In the genomic region with DNA sequence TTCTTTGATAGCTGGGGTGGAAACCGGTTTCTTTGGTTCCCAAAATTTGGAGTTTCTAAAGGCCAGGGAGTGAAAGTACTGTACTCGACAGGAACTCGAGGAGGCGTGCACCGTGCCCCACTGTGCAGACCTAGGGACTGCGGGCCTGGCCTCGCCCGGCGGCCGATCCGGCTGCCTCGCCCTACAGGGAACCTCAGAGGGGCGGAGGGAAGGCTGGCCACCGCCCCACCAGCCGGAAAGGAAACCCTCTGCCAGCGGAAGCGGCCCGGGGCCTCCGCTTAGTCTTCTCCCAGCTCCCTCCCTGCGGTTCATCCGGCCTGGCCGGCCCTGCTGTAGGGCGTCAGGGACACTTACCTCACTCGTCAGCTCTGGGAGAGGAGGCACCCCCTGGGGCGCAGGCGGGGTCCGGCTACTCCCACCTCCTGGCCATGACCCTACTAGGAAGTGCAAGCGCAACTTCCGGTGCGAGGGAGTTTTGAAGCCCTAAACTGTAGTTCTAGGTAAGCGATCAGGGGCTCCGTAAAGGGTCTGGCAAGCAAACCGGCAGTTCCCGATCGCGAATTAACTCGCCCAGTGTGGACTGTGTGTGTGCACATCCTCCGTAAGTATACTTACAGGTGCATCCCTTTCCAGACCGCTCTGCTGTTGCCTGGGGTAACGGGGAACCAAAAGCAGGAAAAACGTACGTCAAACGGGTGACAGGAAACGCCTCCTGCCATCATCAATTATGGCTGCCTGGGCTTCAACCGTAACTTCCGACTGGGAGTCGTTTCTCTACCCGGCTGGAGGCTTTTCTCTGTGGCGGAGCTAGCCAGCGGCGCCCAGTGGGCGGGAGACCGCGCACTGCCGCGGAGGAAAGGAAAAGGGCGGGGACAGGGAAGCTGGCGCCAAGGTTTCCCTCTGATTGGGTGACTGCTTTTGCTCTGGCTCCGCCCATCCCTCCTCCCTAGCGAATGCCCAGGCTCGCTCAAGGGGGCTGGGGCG, we compare ENCODE assay signal across 7 mouse cellular contexts. TPM values are rescaled to one million over a fixed set of nuclear protein-coding genes. Genes with fewer than 3 reads are reported as not detected.
DNase-seq lines count a peak whose midpoint lies in the region; ATAC-seq lines count a peak whose summit lies in the region.

A gene (plus strand): TSS at position 505 of the 984 bp plus-strand sequence.
A gene (minus strand): TSS at position 826 of the 984 bp plus-strand sequence.

- peak; percentile 94 for ATAC-seq in intestine, embryonic 16.5 days
- ATAC-seq in midbrain, embryonic 11.5 days (ENCODE audit: low FRiP score): peak; percentile 95

- H3K4me3 ChIP-seq in intestine, embryonic 16.5 days (ENCODE audit: low read length): peak within 1 kb of the TSS; percentile 86
- H3K4me3 ChIP-seq in midbrain, embryonic 11.5 days (ENCODE audit: low read depth, low read length): peak within 1 kb of the TSS; percentile 96

- H3K9me3 ChIP-seq in intestine, embryonic 16.5 days (ENCODE audit: control insufficient read depth, low read length): no peaks in the 10 kb centered on the region
- no peaks in the 10 kb centered on the region for H3K9me3 ChIP-seq in midbrain, embryonic 11.5 days (ENCODE audit: control insufficient read depth, low read length)

- DNase-seq in adrenal gland, adult 8-10 months: peak; percentile 99
- DNase-seq in embryo, embryonic 9.5 days (ENCODE audit: extremely low spot score): peak; percentile 98
- DNase-seq in gastrocnemius, postnatal 4 days (ENCODE audit: low spot score in 2 of 2): peak; percentile 93 to 99
- peak; percentile 98 to 99 for DNase-seq in left cerebral cortex, postnatal 36 days (ENCODE audit: low spot score in 2 of 2)
- peak; percentile 99 for DNase-seq in midbrain, embryonic 11.5 days (ENCODE audit: low spot score, missing footprints)
- DNase-seq in skeletal muscle tissue, adult 2 months (ENCODE audit: low read depth, low spot score): peak; percentile 99

- peak within 1 kb of the TSS; percentile 75 for H3K4me2 ChIP-seq in intestine, embryonic 16.5 days (ENCODE audit: low read depth, low read length)
- H3K4me2 ChIP-seq in midbrain, embryonic 11.5 days: peak within 1 kb of the TSS; percentile 60

- peaks cover 7% of the 10 kb centered on the region; the same call in 1 of the 2 replicates for H3K4me1 ChIP-seq in intestine, embryonic 16.5 days (ENCODE audit: control insufficient read depth, insufficient read depth, low read length)
- peaks cover 13% of the 10 kb centered on the region for H3K4me1 ChIP-seq in midbrain, embryonic 11.5 days (ENCODE audit: control insufficient read depth, insufficient read depth, low read length)

- intact Hi-C loops in left cerebral cortex, postnatal 36 days (cut with DNase I): loop anchor here (5.0 to 10.0 kb wide), 2 partner anchors 1118 to 1271 kb away; no protein-coding TSS in a partner anchor

- under 1% methylated on average over 62 of the region's 62 CpGs for WGBS in intestine, embryonic 16.5 days
- under 1% methylated on average over 61 of the region's 62 CpGs for WGBS in midbrain, embryonic 11.5 days

- H3K27ac ChIP-seq in intestine, embryonic 16.5 days (ENCODE audit: low read length): peak within 1 kb of the TSS; percentile 100
- peak within 1 kb of the TSS; percentile 93 for H3K27ac ChIP-seq in midbrain, embryonic 11.5 days (ENCODE audit: low read depth, low read length)

- H3K27me3 ChIP-seq in intestine, embryonic 16.5 days (replicated peaks; ENCODE audit: control insufficient read depth, insufficient read depth, low read length): no peaks in the 10 kb centered on the region
- no peaks in the 10 kb centered on the region for H3K27me3 ChIP-seq in midbrain, embryonic 11.5 days (ENCODE audit: control insufficient read depth, insufficient read depth, low read length)

- peak within 1 kb of the TSS; percentile 94 for H3K9ac ChIP-seq in intestine, embryonic 16.5 days (ENCODE audit: low read depth, low read length)
- H3K9ac ChIP-seq in midbrain, embryonic 11.5 days (ENCODE audit: low read length): peak within 1 kb of the TSS; percentile 97

- no peaks in the 10 kb centered on the region for H3K36me3 ChIP-seq in intestine, embryonic 16.5 days (ENCODE audit: control insufficient read depth, insufficient read depth, low read length)
- no peaks in the 10 kb centered on the region for H3K36me3 ChIP-seq in midbrain, embryonic 11.5 days (ENCODE audit: control insufficient read depth, insufficient read depth, low read length)

RNA-seq across cellular contexts. Expression of the first gene that starts in this region (rescaled TPM):
- 10 to 100 TPM; 38.1 to 46.5 (median 41.9) TPM for total RNA-seq in adrenal gland, adult 8-10 months (2022)
- 10 to 100 TPM; 35.3 to 40.7 TPM for total RNA-seq in gastrocnemius, postnatal 4 days (2021)
- polyA plus RNA-seq in intestine, embryonic 16.5 days (2015; fragmentation: Nextera tagmentation; extraction: Ambion mirVana): 35.8 and 36.1 TPM in 2 replicates
- 10 to 100 TPM; 48.4 to 53.3 TPM for total RNA-seq in left cerebral cortex, postnatal 36 days (2021)
- 78.6 and 88.5 TPM in 2 replicates for polyA plus RNA-seq in midbrain, embryonic 11.5 days (2014; fragmentation: Nextera tagmentation; extraction: Ambion mirVana)

RNA-seq across cellular contexts. Expression of the second gene that starts in this region (rescaled TPM):
- total RNA-seq in adrenal gland, adult 8-10 months (2022): 10 to 100 TPM; 21.2 to 30.7 (median 26.0) TPM
- total RNA-seq in gastrocnemius, postnatal 4 days (2021): 10 to 100 TPM; 36.3 to 45.0 TPM
- polyA plus RNA-seq in intestine, embryonic 16.5 days (2015; fragmentation: Nextera tagmentation; extraction: Ambion mirVana): 65.8 and 74.1 TPM in 2 replicates
- 10 to 100 TPM; 53.4 to 54.9 TPM for total RNA-seq in left cerebral cortex, postnatal 36 days (2021)
- 147 and 148 TPM in 2 replicates for polyA plus RNA-seq in midbrain, embryonic 11.5 days (2014; fragmentation: Nextera tagmentation; extraction: Ambion mirVana)

Comparison
In these comparisons a context has a peak if more than half of its experiments do, and no peak if none do; other contexts are left out.
1. Peak in every context shown above with its lines: DNase-seq, ATAC-seq, H3K4me3 ChIP-seq and H3K27ac ChIP-seq.